Mouse (Mus musculus): ENCODE results near the gene Arhgap25.
"Not testable (repeated sequence)": the region's sequence is repeated elsewhere in the genome, so short reads cannot be mapped to it uniquely, and the experiment has no call there.

Arhgap25 gene

DNA sequence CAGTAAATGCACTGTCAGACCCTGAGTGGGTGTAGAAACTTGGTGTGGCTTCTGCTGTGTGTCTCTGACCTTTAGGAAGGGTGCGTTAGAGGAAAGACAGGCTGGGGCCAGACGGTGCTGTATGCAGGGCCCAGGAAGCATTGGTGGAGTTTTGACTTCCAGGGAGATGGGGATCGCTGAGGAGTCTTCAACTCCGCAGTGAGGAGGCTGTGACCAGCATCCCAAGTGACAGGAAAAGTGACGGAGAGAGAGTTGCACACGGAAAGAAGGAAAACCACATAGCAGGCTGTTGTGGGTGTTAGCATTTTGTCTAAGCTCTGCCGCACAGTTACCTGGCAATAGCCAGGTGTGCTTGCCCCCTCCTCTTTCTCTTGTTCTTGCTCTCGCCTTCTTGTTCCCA, 3.2 kb upstream of the Arhgap25 start:
- peak; percentile 51 for DNase-seq (ENCODE audit: low read depth)

GRCm38 (mm10) chr6:87535651-87536050, 2.6 kb upstream of the Arhgap25 start:
- DNase-seq (ENCODE audit: low read depth) = peak; percentile 49

- DNase-seq (ENCODE audit: low read depth) = peak; percentile 78
Observed at GRCm38 (mm10) chr6:87534855-87535575, 2.0 kb upstream of the Arhgap25 start.

DNA sequence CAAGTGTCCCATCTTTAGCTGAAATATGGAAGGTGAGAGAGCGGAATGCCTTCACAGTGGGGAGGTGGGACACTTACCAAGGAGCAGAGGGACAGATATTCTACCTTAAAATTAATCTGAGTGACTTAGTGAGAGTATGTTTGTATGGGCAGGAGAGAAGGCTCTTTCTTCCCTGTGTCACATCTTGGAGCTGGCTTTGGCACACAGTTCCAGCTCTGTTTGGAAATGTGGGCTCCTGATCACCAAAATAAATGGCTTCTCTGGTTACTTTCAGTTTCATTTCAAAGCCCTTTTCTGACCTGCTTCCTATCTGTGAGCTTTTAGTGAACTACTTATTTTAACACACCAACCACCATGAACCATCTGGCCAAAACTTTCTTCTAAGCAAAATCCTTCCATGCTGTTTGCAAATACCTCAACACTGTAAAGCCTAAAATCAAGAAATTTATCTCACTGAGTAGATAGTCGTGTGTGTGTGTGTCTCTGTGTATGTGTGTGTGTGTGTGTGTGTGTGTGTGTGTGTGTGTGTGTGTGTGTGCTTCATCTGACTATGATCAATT, 1.5 kb downstream of the Arhgap25 start:
- peak; percentile 68 for DNase-seq (ENCODE audit: low read depth)

DNA sequence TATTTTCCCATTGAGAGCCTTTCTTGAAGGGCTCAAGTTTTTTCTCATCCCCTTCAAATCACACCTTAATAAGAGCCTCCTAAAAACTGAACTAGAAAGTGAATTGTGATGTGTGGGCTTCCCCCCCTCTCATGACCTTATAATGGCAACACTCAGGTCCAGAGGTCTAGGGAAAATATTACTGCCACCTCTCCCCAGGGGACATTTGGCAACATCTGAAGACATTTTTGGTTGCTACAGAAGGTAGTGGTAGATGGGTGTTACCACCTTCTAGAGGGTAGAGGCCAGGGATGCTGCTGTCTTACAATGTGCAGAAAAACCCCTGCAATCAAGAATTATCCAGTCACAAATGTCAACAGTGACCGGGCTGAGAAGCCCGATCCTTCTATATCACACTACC, 2.7 kb downstream of the Arhgap25 start:
- no peak for DNase-seq (ENCODE audit: low read depth)

GRCm38 (mm10) chr6:87527846-87528557, 5.1 kb downstream of the Arhgap25 start:
- no peak for DNase-seq (ENCODE audit: low read depth)

DNA sequence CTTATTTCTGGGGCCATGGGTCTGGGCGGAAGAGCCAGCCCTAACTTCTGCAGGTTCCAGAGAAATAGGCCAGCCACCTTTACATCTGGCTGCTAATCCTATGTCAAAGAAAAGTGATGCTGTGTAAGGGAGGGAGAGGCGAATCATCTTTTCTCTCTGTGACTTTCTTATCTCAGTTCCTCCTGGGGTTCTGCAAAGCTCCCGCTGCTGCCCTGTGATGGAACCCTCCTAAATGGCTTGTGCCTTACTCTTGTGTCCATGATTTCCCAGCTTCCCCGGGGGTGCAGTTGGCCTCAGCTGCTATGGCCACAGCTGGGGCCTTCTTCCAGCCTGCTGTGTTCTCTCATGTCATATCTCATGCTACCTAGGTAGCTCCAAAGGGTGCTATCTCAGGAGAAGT, 5.7 kb downstream of the Arhgap25 start:
- no peak for DNase-seq (ENCODE audit: low read depth)

DNA sequence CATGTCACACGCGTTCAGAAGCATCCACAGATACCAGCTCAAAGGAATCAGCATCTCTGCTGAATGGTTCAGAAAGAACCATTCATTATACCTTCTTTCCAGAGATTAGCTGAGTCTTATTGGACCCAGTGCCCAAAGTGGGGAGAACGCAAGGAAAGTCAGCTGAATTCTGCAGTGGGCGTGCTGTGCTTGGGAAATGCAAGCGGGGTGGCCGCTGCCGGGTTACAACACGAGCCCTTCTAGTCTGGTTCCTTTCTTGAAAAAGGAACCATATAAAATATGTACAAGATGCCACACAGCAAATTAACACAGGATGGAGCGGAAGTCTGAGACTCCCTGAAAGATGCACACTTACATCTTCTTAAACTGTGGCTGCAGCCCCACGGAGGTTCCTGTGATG, 7.9 kb downstream of the Arhgap25 start:
- DNase-seq (ENCODE audit: low read depth) = no peak

DNA sequence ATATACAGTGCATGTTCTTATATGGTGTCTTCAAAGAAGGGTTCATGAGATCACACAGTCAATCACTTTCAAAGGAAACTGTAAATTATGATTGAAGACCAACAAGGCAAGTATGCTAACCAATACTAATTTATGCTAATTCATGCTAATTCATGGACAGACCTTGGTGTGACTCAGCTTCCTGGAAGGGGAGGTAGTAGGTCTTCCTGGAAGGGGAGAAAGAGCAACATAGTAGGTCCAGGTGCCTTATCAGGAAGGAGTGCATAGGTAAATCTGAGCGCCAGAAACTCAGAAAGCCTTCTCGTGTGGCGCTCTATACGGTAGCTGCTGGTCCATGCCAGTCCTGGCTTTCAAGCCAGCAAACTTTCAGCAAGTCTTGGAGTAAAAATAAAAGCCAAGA, 8.8 kb downstream of the Arhgap25 start:
- no peak for DNase-seq (ENCODE audit: low read depth)

GRCm38 (mm10) chr6:87523736-87524135, 9.3 kb downstream of the Arhgap25 start:
- DNase-seq (ENCODE audit: low read depth) = no peak

- no peak for DNase-seq (ENCODE audit: low read depth)
Observed at GRCm38 (mm10) chr6:87523085-87523484, 10.0 kb downstream of the Arhgap25 start.

GRCm38 (mm10) chr6:87522236-87522635, 10.8 kb downstream of the Arhgap25 start:
- no peak for DNase-seq (ENCODE audit: low read depth)

- DNase-seq (ENCODE audit: low read depth) = not testable (repeated sequence)
Observed at GRCm38 (mm10) chr6:87521705-87522104, 11.4 kb downstream of the Arhgap25 start.

- DNase-seq (ENCODE audit: low read depth) = no peak
Observed at GRCm38 (mm10) chr6:87520572-87520971, 12.5 kb downstream of the Arhgap25 start.

- DNase-seq (ENCODE audit: low read depth) = no peak
Observed at GRCm38 (mm10) chr6:87519809-87520208, 13.2 kb downstream of the Arhgap25 start.

GRCm38 (mm10) chr6:87518622-87519021, 14.4 kb downstream of the Arhgap25 start:
- DNase-seq (ENCODE audit: low read depth) = no peak

DNA sequence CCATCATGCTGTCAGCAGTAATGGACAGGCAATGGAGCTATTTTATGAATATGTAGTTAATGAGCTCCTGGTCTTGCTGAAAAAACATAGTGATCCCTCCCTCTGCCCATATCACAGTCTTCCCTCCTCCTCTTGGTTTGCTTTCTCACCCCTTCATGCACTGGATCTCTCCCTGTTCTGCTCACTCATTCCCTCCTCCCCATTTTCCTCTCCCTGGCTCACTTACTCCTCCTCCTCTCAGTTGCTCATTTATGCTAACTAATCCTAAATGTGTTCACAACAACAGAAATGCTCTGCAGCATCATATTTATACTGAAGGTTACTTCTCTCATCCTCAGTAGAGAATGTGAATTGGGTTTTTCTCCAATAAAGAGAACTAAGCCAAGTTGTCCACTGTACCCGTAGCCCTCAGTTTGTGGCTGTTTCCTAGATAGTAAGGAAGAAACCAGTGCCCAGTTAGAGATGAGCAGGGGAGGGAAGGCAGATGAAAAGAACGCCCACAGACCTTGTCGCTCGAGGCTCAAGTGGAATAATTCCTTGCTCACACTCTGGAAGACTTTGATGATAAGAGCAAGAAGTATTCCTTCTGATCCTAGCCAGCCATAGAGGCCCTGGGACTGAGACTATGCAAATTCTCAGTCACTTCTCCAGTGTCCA, 15.2 kb downstream of the Arhgap25 start:
- DNase-seq (ENCODE audit: low read depth) = no peak

GRCm38 (mm10) chr6:87514321-87514720, 18.7 kb downstream of the Arhgap25 start:
- no peak for DNase-seq (ENCODE audit: low read depth)

- peak; percentile 81 for DNase-seq (ENCODE audit: low read depth)
Observed at GRCm38 (mm10) chr6:87513046-87513767, 19.9 kb downstream of the Arhgap25 start.

DNA sequence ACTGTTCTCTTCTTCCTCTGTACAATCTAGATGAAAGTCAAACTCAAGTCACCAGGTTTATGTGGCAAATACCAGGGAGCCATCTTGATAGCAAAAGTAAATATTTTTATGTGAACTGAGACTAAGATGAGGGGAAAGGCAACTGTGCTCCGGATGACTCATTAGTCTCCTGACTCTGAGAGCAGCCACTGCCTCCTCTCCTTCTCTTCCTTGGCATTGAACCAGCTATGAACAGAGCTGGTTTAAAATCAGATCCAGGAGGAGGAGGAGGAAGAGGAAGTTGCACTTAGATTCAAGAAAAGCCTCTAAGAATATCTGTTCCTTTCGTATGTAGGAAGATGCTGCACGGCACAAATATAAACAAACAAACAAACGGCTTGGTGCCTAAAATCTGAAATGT, 22.1 kb downstream of the Arhgap25 start:
- no peak for DNase-seq (ENCODE audit: low read depth)

DNA sequence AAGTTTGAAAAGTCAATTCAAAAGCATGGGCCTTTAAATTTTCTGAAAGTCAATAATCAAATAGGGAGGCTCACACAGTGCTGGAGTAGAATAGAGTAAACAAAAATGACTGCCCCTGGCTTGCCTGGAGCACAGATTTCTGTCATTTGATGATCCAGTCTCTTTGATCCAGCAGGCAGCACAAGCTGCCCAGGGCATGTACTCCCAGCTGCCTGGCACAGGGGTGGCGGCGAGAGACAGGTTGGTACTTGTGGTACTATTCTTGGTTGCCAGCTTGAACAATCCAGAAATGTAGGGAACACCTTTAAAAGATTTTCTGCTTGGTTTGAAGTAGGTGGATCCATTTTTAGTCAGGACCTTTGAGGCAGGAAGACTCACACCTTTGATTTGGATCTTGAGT, 23.3 kb downstream of the Arhgap25 start:
- no peak for DNase-seq (ENCODE audit: low read depth)

- no peak for DNase-seq (ENCODE audit: low read depth)
Observed at GRCm38 (mm10) chr6:87504875-87505274, 28.2 kb downstream of the Arhgap25 start.
